8 mouse cellular contexts compared by ENCODE assay signal in genomic region chr7:46958853-46959252, GRCm38 (mm10). TPM values are rescaled to one million over a fixed set of nuclear protein-coding genes. Genes with fewer than 3 reads are reported as not detected.
DNase-seq lines count a peak whose midpoint lies in the region; ATAC-seq and TF ChIP-seq lines count a peak whose summit lies in the region.

No protein-coding gene starts in this region.

- no peak for DNase-seq in heart, adult 2 months
- no peak for DNase-seq in heart, postnatal 14 days
- DNase-seq in ES-E14 (ENCODE audit: low read depth, low spot score), result no peak
- no peak for DNase-seq in urinary bladder, postnatal 10 days (ENCODE audit: low spot score)
- no peak for DNase-seq in adrenal gland, adult 18-20 months (ENCODE audit: low spot score in 2 of 2)
- DNase-seq in left cerebral cortex, postnatal 10 days (ENCODE audit: extremely low spot score in 1 of 2, low spot score in 2 of 2), result no peak

- no peaks in the 10 kb centered on the region for H3K79me2 ChIP-seq in heart, adult 2 months (replicated peaks; ENCODE audit: control insufficient read depth, insufficient read depth, low read length)
- H3K79me2 ChIP-seq in macrophage (ENCODE audit: inconsistent target), result peaks cover 26% of the 10 kb centered on the region; the same call in 1 of the 2 replicates

- 0 out of 2 replicates have a peak overlapping the region, but pooled peaks have one; percentile 39 for H3K9ac ChIP-seq in heart, adult 2 months (ENCODE audit: low read depth, low read length)
- H3K9ac ChIP-seq in ES-E14 (ENCODE audit: insufficient read depth, low read depth, low read length, poor library complexity, severe bottlenecking), result no peak overlapping the region
- H3K9ac ChIP-seq in heart, embryonic 15.5 days, result peak overlapping the region; percentile 74

- TF ChIP-seq CTCF in heart, adult 2 months (IDR thresholded peaks at IDR 0.05), result no peak

- no peak for TF ChIP-seq EP300 in heart, adult 2 months (IDR thresholded peaks at IDR 0.05; ENCODE audit: insufficient read depth, low read depth, low read length)

- H3K36me3 ChIP-seq in heart, adult 2 months (ENCODE audit: control insufficient read depth, insufficient read depth, low read length), result no peaks in the 10 kb centered on the region
- peaks cover 3% of the 10 kb centered on the region for H3K36me3 ChIP-seq in ES-E14 (ENCODE audit: control insufficient read depth, insufficient read depth, low read length, poor library complexity, severe bottlenecking)
- peaks cover 13% of the 10 kb centered on the region for H3K36me3 ChIP-seq in heart, embryonic 15.5 days
- peaks cover 5% of the 10 kb centered on the region; the same call in 1 of the 2 replicates for H3K36me3 ChIP-seq in macrophage (ENCODE audit: inconsistent target)

- TF ChIP-seq POLR2A in heart, adult 2 months (IDR thresholded peaks at IDR 0.05; ENCODE audit: insufficient read depth, low read depth, low read length), result no peak

- no peak for ATAC-seq in heart, embryonic 15.5 days (replicated peaks; ENCODE audit: insufficient number of reproducible peaks, insufficient read depth, low FRiP score, low read depth)

- H3K4me1 ChIP-seq in heart, adult 2 months (ENCODE audit: control insufficient read depth, insufficient read depth, low read length), result peaks cover 6% of the 10 kb centered on the region
- 0 out of 4 replicates have a peak, but pooled peaks cover 1 to 2% of the 10 kb centered on the region in 2 experiments for H3K4me1 ChIP-seq in ES-E14 (ENCODE audit: control insufficient read depth in 2 of 2, insufficient read depth in 2 of 2, low read length in 2 of 2, poor library complexity in 1 of 2)
- H3K4me1 ChIP-seq in heart, embryonic 15.5 days (replicated peaks), result peaks cover 35% of the 10 kb centered on the region

- WGBS in heart, adult 2 months, result 19% methylated on average over 9 of the region's 9 CpGs
- 16% methylated on average over 9 of the region's 9 CpGs for WGBS in heart, embryonic 15.5 days
- 18% methylated on average over 9 of the region's 9 CpGs for WGBS in macrophage (ENCODE audit: missing documents)

- H3K9me3 ChIP-seq in ES-E14 (ENCODE audit: control insufficient read depth, insufficient read depth, low read depth, low read length), result no peaks in the 10 kb centered on the region
- H3K9me3 ChIP-seq in heart, embryonic 15.5 days (replicated peaks), result no peaks in the 10 kb centered on the region

- H3K27ac ChIP-seq in heart, adult 2 months, result no peak overlapping the region
- no peak overlapping the region for H3K27ac ChIP-seq in ES-E14 (ENCODE audit: insufficient read depth, low read depth, low read length, poor library complexity, severe bottlenecking)
- no peak overlapping the region for H3K27ac ChIP-seq in heart, embryonic 15.5 days
- no peak overlapping the region for H3K27ac ChIP-seq in macrophage

- intact Hi-C loops in heart, adult 2 months (cut with DNase I), result no loop called here
- intact Hi-C loops in heart, postnatal 14 days (cut with DNase I), result no loop called here
- intact Hi-C loops in left cerebral cortex, postnatal 10 days (cut with DNase I), result no loop called here

- peak overlapping the region; percentile 80; the same call in 1 of the 2 replicates for H3K4me3 ChIP-seq in heart, adult 2 months
- H3K4me3 ChIP-seq in ES-E14 (ENCODE audit: insufficient read depth in 1 of 2, low read depth in 1 of 2, low read length in 2 of 2, poor library complexity in 1 of 2, severe bottlenecking in 1 of 2) (peak overlapping the region in 1 of 2 experiments; percentile 97; a peak in 1 of 4 replicates), macrophage (ENCODE audit: inconsistent target) (peak overlapping the region; percentile 95)
- peak overlapping the region; percentile 70 for H3K4me3 ChIP-seq in heart, embryonic 15.5 days

- H3K27me3 ChIP-seq in heart, adult 2 months (ENCODE audit: control insufficient read depth, insufficient read depth, low read length), result no peaks in the 10 kb centered on the region
- H3K27me3 ChIP-seq in heart, embryonic 15.5 days, result no peaks in the 10 kb centered on the region

- peak overlapping the region; percentile 90 for H3K4me2 ChIP-seq in heart, embryonic 15.5 days

- in situ Hi-C loops in ES-E14 (cut with MboI; ENCODE audit: low sequenced_read_pairs in 2 of 2, unreplicated experiment in 2 of 2), result no loop called here

TF ChIP-seq in ES-E14, 5 proteins besides CTCF, POLR2A, EP300 and RAD21:
- TF ChIP-seq HCFC1 (IDR thresholded peaks at IDR 0.05; ENCODE audit: borderline replicate concordance, insufficient read depth, low read length) (no peak), MAFK (IDR thresholded peaks at IDR 0.05; ENCODE audit: insufficient read depth, low read depth, low read length) (no peak), CHD2 (IDR thresholded peaks at IDR 0.05; ENCODE audit: low read depth, low read length) (no peak), ZC3H11A (IDR thresholded peaks at IDR 0.05; ENCODE audit: borderline replicate concordance, low read depth, low read length) (0 out of 2 replicates have a peak, but pooled peaks have one; percentile 1)

RNA-seq across cellular contexts. Expression of gene Uevld, which starts 0.5 kb away (rescaled TPM):
- 10 to 100 TPM in 1 of 2 experiments, 1 to 10 TPM in 1; 9.0 to 10.3 TPM for total RNA-seq in heart, adult 2 months (2021)
- 2.9 and 5.0 TPM in 2 replicates for polyA plus RNA-seq in heart, adult 2 months (2012; rRNA removed)
- total RNA-seq in heart, postnatal 14 days (2021), result 1 to 10 TPM; 8.1 to 9.7 TPM
- total RNA-seq in ES-E14 (2012; rRNA removed), result 6.6 and 10.3 TPM in 2 replicates
- polyA plus RNA-seq in heart, embryonic 15.5 days (2015; fragmentation: Nextera tagmentation; extraction: Ambion mirVana), result 7.8 and 8.9 TPM in 2 replicates
- total RNA-seq in macrophage (2018; cell fraction: chromatin; rRNA removed), result 10 to 100 TPM in 16 of 26 experiments, 1 to 10 TPM in 10; 2.2 to 21.6 (median 12.7) TPM
- total RNA-seq in macrophage (2018; cell fraction: cytosol; rRNA removed), result 10 to 100 TPM in 1 of 26 experiments, 1 to 10 TPM in 25; 4.0 to 10.1 (median 6.1) TPM
- total RNA-seq in macrophage (2018; cell fraction: nucleus; rRNA removed), result 10 to 100 TPM in 10 of 26 experiments, 1 to 10 TPM in 16; 2.9 to 26.9 (median 7.7) TPM
- polyA plus RNA-seq in macrophage (2018), result 6.1 to 6.9 TPM (median 6.4 TPM) in 3 replicates
- 10 to 100 TPM; 16.3 to 17.4 TPM for total RNA-seq in adrenal gland, adult 18-20 months (2021)
- total RNA-seq in left cerebral cortex, postnatal 10 days (2021), result 10 to 100 TPM; 10.8 to 11.7 TPM

RNA-seq across cellular contexts. Expression of gene Gm9999, which starts 24.5 kb away (rescaled TPM):
- total RNA-seq in heart, adult 2 months (2021), result not detected
- polyA plus RNA-seq in heart, adult 2 months (2012; rRNA removed), result 1.1 TPM in 1 of 2 replicates, not detected in the other
- total RNA-seq in heart, postnatal 14 days (2021), result not detected
- not detected in 2 replicates for total RNA-seq in ES-E14 (2012; rRNA removed)
- not detected in 2 replicates for polyA plus RNA-seq in heart, embryonic 15.5 days (2015; fragmentation: Nextera tagmentation; extraction: Ambion mirVana)
- total RNA-seq in macrophage (2018; cell fraction: chromatin; rRNA removed), result not detected
- not detected for total RNA-seq in macrophage (2018; cell fraction: cytosol; rRNA removed)
- total RNA-seq in macrophage (2018; cell fraction: nucleus; rRNA removed), result not detected
- not detected in 3 replicates for polyA plus RNA-seq in macrophage (2018)
- not detected for total RNA-seq in adrenal gland, adult 18-20 months (2021)
- total RNA-seq in left cerebral cortex, postnatal 10 days (2021), result not detected

RNA-seq across cellular contexts. Expression of gene Tsg101, which starts 39.1 kb away (rescaled TPM):
- 10 to 100 TPM; 56.5 to 62.5 TPM for total RNA-seq in heart, adult 2 months (2021)
- 64.3 and 97.0 TPM in 2 replicates for polyA plus RNA-seq in heart, adult 2 months (2012; rRNA removed)
- total RNA-seq in heart, postnatal 14 days (2021), result 10 to 100 TPM; 59.6 to 66.3 TPM
- 44.9 and 54.3 TPM in 2 replicates for total RNA-seq in ES-E14 (2012; rRNA removed)
- polyA plus RNA-seq in heart, embryonic 15.5 days (2015; fragmentation: Nextera tagmentation; extraction: Ambion mirVana), result 151 and 155 TPM in 2 replicates
- 100 to 1,000 TPM in 1 of 26 experiments, 10 to 100 TPM in 25; 23.3 to 108 (median 64.5) TPM for total RNA-seq in macrophage (2018; cell fraction: chromatin; rRNA removed)
- 10 to 100 TPM; 53.2 to 72.2 (median 64.0) TPM for total RNA-seq in macrophage (2018; cell fraction: cytosol; rRNA removed)
- 100 to 1,000 TPM in 1 of 26 experiments, 10 to 100 TPM in 25; 33.3 to 101 (median 53.5) TPM for total RNA-seq in macrophage (2018; cell fraction: nucleus; rRNA removed)
- 62.8 to 220 TPM (median 81.4 TPM) in 3 replicates for polyA plus RNA-seq in macrophage (2018)
- 10 to 100 TPM; 70.4 to 81.2 TPM for total RNA-seq in adrenal gland, adult 18-20 months (2021)
- total RNA-seq in left cerebral cortex, postnatal 10 days (2021), result 10 to 100 TPM; 91.5 to 94.0 TPM

RNA-seq across cellular contexts. Expression of gene Spty2d1, which starts 49.4 kb away (rescaled TPM):
- total RNA-seq in heart, adult 2 months (2021), result 1 to 10 TPM; 6.9 to 8.5 TPM
- polyA plus RNA-seq in heart, adult 2 months (2012; rRNA removed), result 2.7 and 4.3 TPM in 2 replicates
- total RNA-seq in heart, postnatal 14 days (2021), result 10 to 100 TPM; 10.2 to 11.1 TPM
- total RNA-seq in ES-E14 (2012; rRNA removed), result 7.1 and 10.6 TPM in 2 replicates
- polyA plus RNA-seq in heart, embryonic 15.5 days (2015; fragmentation: Nextera tagmentation; extraction: Ambion mirVana), result 13.6 and 15.3 TPM in 2 replicates
- 100 to 1,000 TPM in 1 of 26 experiments, 10 to 100 TPM in 25; 22.0 to 116 (median 41.8) TPM for total RNA-seq in macrophage (2018; cell fraction: chromatin; rRNA removed)
- total RNA-seq in macrophage (2018; cell fraction: cytosol; rRNA removed), result 10 to 100 TPM; 22.3 to 51.1 (median 30.6) TPM
- total RNA-seq in macrophage (2018; cell fraction: nucleus; rRNA removed), result 10 to 100 TPM; 29.4 to 62.6 (median 40.1) TPM
- polyA plus RNA-seq in macrophage (2018), result 14.1 to 25.5 TPM (median 17.6 TPM) in 3 replicates
- 10 to 100 TPM; 19.2 to 20.0 TPM for total RNA-seq in adrenal gland, adult 18-20 months (2021)
- 1 to 10 TPM; 8.9 to 9.5 TPM for total RNA-seq in left cerebral cortex, postnatal 10 days (2021)
